Mouse (Mus musculus) heart, embryonic 10.5 days (tissue): ENCODE data around the gene Ccdc92b. TPM values are rescaled to one million over a fixed set of nuclear protein-coding genes. Genes with fewer than 3 reads are reported as not detected.
"Not testable (repeated sequence)": the region's sequence is repeated elsewhere in the genome, so short reads cannot be mapped to it uniquely, and the experiment has no call there.

ENCODE experiments used
- DNase-seq: peaks from one replicate; pipeline ENCODE4 v3.0.0-alpha.2; 2017; ENCODE audit warnings: low spot score
- H3K27ac ChIP-seq: fragments of 300-500 bp; sonication (generic); 2 replicates; pipeline ENCODE4 v1.5.1; 2016; ENCODE audit warnings: mild to moderate bottlenecking
- H3K27me3 ChIP-seq: fragments of 300-500 bp; sonication (generic); 2 replicates; pipeline ENCODE4 v1.6.1; 2016; ENCODE audit warnings: mild to moderate bottlenecking; ENCODE audit not compliant: poor library complexity, insufficient read depth, severe bottlenecking
- H3K36me3 ChIP-seq: fragments of 300-500 bp; sonication (generic); 2 replicates; pipeline ENCODE4 v1.6.1; 2016; ENCODE audit warnings: mild to moderate bottlenecking, moderate library complexity
- H3K4me1 ChIP-seq: fragments of 300-500 bp; sonication (generic); 2 replicates; pipeline ENCODE4 v1.6.1; 2016; ENCODE audit warnings: mild to moderate bottlenecking
- H3K4me3 ChIP-seq: fragments of 300-500 bp; sonication (generic); 2 replicates; pipeline ENCODE4 v1.5.1; 2016; ENCODE audit warnings: mild to moderate bottlenecking, moderate library complexity
- H3K9me3 ChIP-seq: fragments of 300-500 bp; sonication (generic); 2 replicates; pipeline ENCODE4 v1.6.1; 2016; ENCODE audit warnings: mild to moderate bottlenecking, moderate library complexity
- WGBS: fragments of 180-500 bp; shearing (Covaris S2); methylation state at CpG from one replicate; pipeline ENCODE4 v1.1.7; 2016; 5-methylcytosine and 5-hydroxymethylcytosine counted together
- polyA plus RNA-seq: library from polyadenylated mRNA; unstranded; fragments of >200 nt; fragmentation: Nextera tagmentation; extraction: Ambion mirVana; gene quantifications from 2 replicates; pipeline ENCODE4 v1.2.1, GENCODE M21; 2016

Gene Ccdc92b
- polyA plus RNA-seq, result 1.6 and 1.7 TPM in 2 replicates

DNA sequence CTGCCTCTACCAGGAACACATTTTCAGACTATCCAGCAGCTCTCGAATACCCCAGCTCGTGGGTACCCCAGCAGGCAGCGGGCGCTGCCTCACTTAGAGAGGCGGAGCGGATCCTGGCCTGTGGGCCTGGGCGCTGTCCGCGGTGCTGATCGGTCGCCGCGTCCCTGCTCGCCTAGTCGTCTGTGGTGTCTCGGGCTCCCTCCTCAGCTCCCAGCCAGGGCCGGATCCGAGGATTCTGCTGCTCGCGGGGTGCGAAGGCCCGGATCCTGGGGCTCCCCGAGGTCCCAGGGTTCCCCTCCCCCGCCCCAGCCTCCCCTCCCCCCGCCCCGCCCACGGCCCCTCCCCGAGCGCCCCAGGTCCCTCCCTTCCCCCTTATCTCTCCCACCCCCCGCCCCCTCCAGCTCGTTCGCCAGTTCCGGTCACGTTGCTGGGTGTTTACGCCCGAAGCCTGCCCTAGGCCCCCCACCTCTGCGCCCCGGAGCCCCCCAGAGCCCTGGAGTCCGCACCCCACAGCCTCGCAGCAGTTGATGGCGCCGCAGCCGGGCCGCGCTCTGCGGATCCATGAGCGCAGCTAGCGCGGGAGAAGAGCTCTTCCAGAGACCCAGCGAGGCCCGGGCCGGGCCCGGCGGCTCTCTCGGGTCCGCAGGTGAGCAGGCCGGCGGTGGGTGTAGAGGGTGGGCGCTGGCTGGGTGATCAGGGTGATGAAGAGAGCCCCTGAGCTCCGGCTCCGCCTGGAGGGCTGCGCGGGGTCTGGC is at the start of gene Ccdc92b:
Gene Ccdc92b, plus strand, starts transcription at position 405 of the 755 bp plus-strand sequence.
- Histone ChIP-seq H3K4me1 (peaks cover 11% of the 10 kb centered on the region), H3K27me3 (peaks cover 65% of the 10 kb centered on the region), H3K27ac (peak within 1 kb of the TSS; percentile 76; the same call in 1 of the 2 replicates), H3K4me3 (peak within 1 kb of the TSS; percentile 63), H3K36me3 (no peaks in the 10 kb centered on the region), H3K9me3 (no peaks in the 10 kb centered on the region)
- DNase-seq, result peak; percentile 95
- 1% methylated on average over 60 of the region's 63 CpGs for WGBS

DNA sequence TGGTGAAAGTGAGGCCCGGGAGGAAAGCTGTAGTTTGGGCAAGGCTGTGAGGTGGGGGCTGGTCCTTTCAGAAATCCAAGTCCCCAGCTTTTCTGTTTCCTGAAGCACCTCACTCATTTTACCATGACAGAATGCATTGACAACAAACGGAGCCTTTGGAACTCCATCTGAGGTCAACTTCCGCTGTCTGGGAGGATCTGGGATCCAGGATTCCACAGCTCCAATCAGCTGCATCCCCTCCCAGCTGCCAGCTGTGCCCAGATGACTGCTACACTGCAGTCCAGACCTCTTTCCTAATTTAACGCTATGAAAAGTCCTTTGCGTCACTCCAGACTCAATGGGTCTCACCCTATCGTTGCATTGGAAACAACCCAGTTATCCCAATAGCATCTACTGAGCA is 49.7 kb upstream of the Ccdc92b start:
- DNase-seq, result no peak
- 69% methylated on average over 6 of the region's 6 CpGs for WGBS
- no peaks in the 10 kb centered on the region for H3K9me3 ChIP-seq
- H3K27me3 ChIP-seq, result peaks cover 3% of the 10 kb centered on the region; the same call in 1 of the 2 replicates
- no peaks in the 10 kb centered on the region for H3K36me3 ChIP-seq
- H3K4me3 ChIP-seq, result no peak overlapping the region
- peaks cover 7% of the 10 kb centered on the region for H3K4me1 ChIP-seq
- no peak overlapping the region for H3K27ac ChIP-seq

DNA sequence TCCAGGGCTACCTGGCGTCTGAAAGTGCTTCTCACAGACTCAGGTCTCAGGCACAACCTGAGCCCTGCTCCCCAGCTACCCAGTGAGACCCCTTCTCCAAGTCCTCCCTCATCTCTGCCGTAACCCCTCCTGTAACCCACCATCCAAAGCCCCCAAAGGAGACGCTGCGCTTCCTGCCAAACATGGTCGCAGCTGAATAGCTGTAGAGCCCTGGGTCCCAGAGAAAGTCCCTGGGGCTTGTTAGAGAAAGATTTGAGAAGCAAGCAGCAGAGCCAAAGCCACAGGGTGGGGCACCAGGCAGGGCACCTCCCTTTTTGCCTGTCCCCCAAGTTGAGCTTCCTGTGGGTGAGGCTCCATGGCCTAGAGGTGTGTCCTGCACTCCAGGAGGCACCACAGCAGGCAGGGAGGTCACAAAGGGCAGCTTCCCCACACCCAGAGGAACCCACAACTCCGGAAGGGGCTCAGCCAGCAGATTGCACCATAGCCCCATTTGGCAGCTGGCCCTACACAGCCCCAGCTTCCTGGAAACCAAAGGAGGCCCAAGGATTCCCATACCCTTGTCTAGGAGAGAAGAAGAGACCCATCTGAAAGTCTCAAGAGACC is 46.8 kb upstream of the Ccdc92b start:
- Histone ChIP-seq H3K36me3 (no peaks in the 10 kb centered on the region), H3K9me3 (no peaks in the 10 kb centered on the region), H3K4me1 (peaks cover 7% of the 10 kb centered on the region), H3K27me3 (peaks cover 3% of the 10 kb centered on the region; the same call in 1 of the 2 replicates), H3K4me3 (no peak overlapping the region), H3K27ac (no peak overlapping the region)
- DNase-seq, result no peak
- WGBS, result 59% methylated on average over 6 of the region's 6 CpGs

DNA sequence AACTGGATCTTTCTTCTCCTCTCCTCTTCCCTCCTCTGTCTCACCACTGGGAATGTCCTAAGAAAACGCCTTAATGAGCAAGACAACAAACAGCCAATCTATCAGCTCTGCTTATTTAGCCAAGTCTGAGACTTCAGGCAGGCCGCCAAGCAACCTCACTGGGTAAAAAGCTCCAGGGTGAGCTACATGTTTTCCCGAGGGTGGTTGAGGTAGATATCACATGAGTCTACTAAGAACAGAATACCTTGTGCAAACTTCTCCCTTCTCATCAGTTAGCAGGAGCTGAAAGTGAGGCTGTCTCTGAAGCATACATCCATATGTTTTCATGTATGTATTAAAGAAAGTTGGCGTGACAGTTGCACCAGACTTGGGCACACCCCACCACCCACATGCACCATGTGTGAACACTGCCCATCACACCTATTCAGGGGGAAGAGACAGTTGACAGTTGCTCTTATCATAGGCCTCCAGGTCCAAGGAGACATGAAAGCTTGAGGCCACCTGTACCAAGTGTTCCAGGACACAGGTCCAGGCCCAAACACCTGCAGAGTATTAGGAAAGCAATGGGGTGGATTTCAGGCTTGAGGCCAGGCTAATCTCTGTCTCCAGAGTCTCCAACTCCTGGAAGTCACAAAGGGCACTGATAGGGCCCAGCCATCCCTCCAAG is 44.5 kb upstream of the Ccdc92b start:
- no peaks in the 10 kb centered on the region for H3K36me3 ChIP-seq
- H3K27ac ChIP-seq, result no peak overlapping the region
- H3K27me3 ChIP-seq, result peaks cover 3% of the 10 kb centered on the region; the same call in 1 of the 2 replicates
- WGBS, result 69% methylated on average over 4 of the region's 4 CpGs
- no peak for DNase-seq
- H3K4me1 ChIP-seq, result peaks cover 7% of the 10 kb centered on the region
- no peaks in the 10 kb centered on the region for H3K9me3 ChIP-seq
- no peak overlapping the region for H3K4me3 ChIP-seq

DNA sequence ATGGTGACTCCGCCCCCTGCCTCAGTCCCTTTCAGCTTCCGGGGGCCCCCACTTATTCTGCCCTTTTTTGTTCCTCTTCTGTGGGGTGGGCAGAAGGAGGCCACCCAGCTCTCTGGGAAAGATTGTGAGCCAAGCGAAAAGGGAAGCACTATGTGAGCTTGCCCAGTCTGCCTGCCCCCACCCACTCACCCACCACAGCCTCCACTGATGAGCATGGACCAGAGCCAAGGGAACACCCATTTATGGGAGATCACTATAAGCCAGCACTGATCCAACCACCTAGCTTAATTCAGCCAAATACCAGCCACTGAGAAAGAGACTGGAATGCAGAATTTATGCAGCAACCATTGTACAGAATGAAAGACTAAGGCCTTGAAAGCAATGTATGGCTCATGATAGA is 43.5 kb upstream of the Ccdc92b start:
- 94% methylated on average over 3 of the region's 3 CpGs for WGBS
- Histone ChIP-seq H3K27ac (peak overlapping the region; percentile 42; the same call in 1 of the 2 replicates), H3K9me3 (no peaks in the 10 kb centered on the region)

DNA sequence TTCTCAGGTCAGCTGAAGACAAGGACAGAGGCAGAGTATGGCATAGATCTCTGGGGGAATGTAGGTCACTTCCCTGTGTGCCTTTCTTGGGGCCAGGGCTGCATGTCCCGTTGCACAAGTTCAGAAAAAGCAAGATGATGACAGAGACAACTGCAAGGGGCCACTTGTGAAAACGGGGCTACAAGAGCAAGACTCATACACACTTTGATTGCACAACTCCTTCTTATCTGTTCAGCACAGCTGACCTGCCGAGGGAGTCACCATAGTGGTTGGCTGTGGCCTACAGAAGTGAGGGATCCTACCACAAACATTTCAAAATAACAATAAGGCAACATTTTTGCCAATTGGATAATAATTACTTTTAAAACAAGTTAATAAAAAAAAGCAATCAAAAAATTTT is 42.3 kb upstream of the Ccdc92b start:
- peak; percentile 83 for DNase-seq
- no peaks in the 10 kb centered on the region for H3K9me3 ChIP-seq
- H3K27ac ChIP-seq, result peak overlapping the region; percentile 42; the same call in 1 of the 2 replicates
- no peaks in the 10 kb centered on the region for H3K27me3 ChIP-seq
- H3K4me1 ChIP-seq, result peaks cover 7% of the 10 kb centered on the region
- H3K36me3 ChIP-seq, result no peaks in the 10 kb centered on the region
- H3K4me3 ChIP-seq, result no peak overlapping the region
- 45% methylated on average over 3 of the region's 3 CpGs for WGBS

More for the DNA sequence above, 43.5 kb upstream of the Ccdc92b start:
- no peaks in the 10 kb centered on the region; the same call in 1 of the 2 replicates for H3K27me3 ChIP-seq
- no peak overlapping the region for H3K4me3 ChIP-seq
- no peak for DNase-seq
- peaks cover 7% of the 10 kb centered on the region for H3K4me1 ChIP-seq
- H3K36me3 ChIP-seq, result no peaks in the 10 kb centered on the region

DNA sequence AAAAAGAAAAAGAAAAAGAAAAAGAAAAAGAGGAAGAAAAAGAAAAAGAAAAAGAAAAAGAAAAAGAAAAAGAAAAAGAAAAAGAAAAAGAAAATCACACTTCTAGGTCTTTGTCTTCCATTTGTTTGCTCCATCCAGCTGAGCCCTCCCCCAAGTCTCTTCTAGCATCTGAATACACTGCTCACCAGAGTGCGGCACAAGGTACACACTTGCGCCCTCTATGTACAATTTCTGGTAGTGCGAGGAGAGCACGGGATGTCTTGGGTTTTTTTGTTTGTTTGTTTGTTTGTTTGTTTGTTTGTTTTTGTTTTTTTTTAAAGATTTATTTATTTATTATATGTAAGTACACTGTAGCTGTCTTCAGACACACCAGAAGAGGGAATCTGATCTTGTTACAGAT is 38.1 kb upstream of the Ccdc92b start:
- H3K36me3 ChIP-seq, H3K4me3 ChIP-seq, DNase-seq, H3K27ac ChIP-seq, H3K9me3 ChIP-seq, H3K4me1 ChIP-seq: not testable (repeated sequence)
- WGBS, result 43% methylated on average over 4 of the region's 4 CpGs
- peaks cover 30% of the 10 kb centered on the region for H3K27me3 ChIP-seq

DNA sequence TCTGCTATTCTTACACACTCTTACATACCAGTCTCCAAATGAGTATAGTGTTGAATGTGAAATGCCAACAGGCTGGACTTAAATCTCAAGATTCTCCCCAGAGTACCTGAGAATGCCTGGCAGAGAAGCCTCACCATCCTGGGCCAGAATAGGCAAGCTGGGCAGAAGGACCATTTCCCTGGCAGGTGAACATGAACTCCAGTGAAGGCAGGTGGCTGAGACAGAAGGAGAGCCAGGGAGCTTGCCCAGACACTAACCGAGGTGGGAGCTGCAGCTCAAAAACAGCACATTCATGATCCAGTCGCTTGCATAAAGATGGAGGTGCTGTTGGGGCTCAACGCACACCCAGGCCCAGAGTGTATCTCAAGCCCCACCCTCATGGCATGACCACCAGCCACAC is 36.9 kb upstream of the Ccdc92b start:
- no peaks in the 10 kb centered on the region for H3K4me1 ChIP-seq
- H3K27me3 ChIP-seq, result peaks cover 37% of the 10 kb centered on the region
- H3K4me3 ChIP-seq, result no peak overlapping the region
- H3K9me3 ChIP-seq, result no peaks in the 10 kb centered on the region
- no peak overlapping the region for H3K27ac ChIP-seq
- H3K36me3 ChIP-seq, result no peaks in the 10 kb centered on the region
- WGBS, result 79% methylated on average over 3 of the region's 3 CpGs
- no peak for DNase-seq

DNA sequence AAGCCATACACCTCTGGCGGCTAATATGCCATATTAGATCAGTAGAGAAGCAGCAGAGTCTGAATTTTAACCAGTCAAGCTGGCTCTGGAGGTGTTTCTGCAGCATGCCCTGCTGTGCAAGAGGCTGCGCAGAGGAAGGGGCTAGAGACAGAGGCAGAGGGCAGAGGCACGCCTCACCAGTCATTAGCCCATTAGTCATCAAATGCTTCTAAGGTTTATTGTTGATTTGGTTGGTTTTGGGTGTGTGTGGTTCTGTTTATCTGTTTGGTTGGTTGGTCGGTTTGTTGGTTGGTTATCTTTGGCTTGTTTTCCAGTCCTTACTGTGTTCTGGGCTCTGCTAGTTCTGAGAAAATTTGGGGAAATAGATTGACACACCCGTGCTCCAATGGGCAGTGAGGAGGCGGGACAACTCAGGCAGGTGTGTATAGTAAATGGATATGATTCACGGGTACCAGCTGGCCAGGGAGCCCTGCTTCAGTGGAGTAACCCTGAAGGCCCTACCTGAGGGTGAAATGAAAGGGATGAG is 35.5 kb upstream of the Ccdc92b start:
- Histone ChIP-seq H3K4me1 (no peaks in the 10 kb centered on the region), H3K9me3 (no peaks in the 10 kb centered on the region), H3K36me3 (no peaks in the 10 kb centered on the region), H3K27ac (no peak overlapping the region), H3K4me3 (no peak overlapping the region), H3K27me3 (peaks cover 52% of the 10 kb centered on the region)
- no peak for DNase-seq
- 68% methylated on average over 7 of the region's 7 CpGs for WGBS

DNA sequence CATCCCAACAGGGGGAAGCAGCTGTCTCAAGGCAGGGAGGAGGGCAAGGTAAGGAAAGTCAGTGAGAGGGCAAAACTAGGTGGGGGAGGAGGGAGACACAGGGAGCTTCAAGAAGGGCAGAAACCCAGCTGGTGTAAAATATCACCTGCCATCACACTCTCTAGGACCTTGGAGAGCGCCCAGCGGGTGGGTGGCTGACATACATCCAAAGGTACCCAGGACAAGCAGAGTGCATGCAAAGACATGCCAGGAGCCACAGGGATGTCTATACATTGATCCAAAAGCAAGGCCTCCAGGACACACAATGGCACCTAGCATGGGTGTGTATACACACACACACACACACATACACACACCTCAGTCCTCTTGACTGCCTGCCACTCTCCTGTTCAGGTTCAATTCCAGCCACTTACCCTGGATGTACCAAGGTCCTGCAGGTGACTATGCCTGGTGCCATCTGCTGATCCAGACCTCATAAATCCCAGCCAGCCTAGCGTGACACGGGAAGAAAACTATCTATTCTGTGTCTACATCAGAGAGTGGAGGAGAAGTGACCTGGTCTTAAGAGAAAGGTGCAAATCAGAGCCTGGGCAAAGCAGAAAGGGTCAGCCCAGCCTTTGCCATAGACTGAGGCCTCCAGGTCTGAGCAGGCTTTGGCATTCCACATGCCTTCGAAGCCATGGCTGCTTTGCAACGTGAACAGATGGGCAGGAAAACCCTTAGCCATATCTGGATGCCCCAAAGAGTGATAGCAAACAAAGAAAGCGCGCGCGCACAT is 34.3 kb upstream of the Ccdc92b start:
- no peak overlapping the region for H3K27ac ChIP-seq
- H3K4me3 ChIP-seq, result no peak overlapping the region
- DNase-seq, result no peak
- 62% methylated on average over 10 of the region's 10 CpGs for WGBS
- H3K4me1 ChIP-seq, result peaks cover 8% of the 10 kb centered on the region
- no peaks in the 10 kb centered on the region for H3K36me3 ChIP-seq
- H3K27me3 ChIP-seq, result peaks cover 64% of the 10 kb centered on the region
- no peaks in the 10 kb centered on the region for H3K9me3 ChIP-seq

DNA sequence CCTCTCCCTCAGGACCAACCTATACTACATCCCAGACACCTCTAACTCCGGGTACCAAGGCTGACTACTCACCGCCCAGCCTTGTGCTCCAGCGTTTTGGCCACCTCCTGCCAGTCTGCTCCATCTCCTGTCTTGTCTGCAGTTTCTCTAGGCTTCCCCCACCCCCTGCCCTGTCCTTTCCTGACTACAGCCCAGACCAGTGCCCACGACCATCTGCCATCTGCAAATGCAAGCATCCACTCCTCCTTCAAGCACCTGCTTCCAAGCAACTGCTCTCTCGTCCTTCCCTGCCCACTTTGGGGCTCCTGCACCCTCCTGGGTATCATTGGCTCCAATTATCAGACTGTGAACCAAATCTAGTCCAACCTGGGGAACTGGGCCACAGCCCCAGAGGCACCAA is 33.0 kb upstream of the Ccdc92b start:
- no peak overlapping the region for H3K27ac ChIP-seq
- peaks cover 10% of the 10 kb centered on the region for H3K4me1 ChIP-seq
- no peaks in the 10 kb centered on the region for H3K36me3 ChIP-seq
- H3K27me3 ChIP-seq, result peaks cover 77% of the 10 kb centered on the region
- H3K4me3 ChIP-seq, result no peak overlapping the region
- WGBS, result 63% methylated on average over 5 of the region's 5 CpGs
- H3K9me3 ChIP-seq, result no peaks in the 10 kb centered on the region
- no peak for DNase-seq
